Mouse (Mus musculus): ENCODE data around the gene Ftcd.

DNA sequence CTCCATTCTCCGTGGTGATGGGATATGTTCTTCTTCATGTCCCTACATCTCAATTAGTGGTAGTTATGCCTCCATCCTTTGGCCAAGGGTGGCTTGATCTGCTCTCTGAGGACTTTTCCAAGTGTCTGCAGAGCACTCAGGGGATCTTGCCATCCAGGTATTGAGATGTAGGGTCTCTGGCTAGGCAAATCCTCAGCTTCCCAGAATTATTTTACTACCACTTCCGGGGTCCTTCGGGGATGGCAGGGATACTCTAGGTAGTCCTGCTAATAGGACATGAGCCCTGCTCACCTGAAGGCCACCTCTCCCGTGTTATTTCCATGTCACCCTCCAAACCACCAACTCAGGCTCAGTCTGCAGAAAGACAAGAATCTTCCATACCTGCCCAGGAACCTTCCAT, 61.2 kb downstream of the Ftcd start:
- TF ChIP-seq CTCF (IDR thresholded peaks at IDR 0.05; ENCODE audit: insufficient read depth, low read length), result no peak
- TF ChIP-seq POLR2A (IDR thresholded peaks at IDR 0.05; ENCODE audit: borderline replicate concordance, extremely low read depth, low read depth, low read length), result no peak

All from lung, adult 2 months (tissue).